Mouse (Mus musculus): ENCODE measurements around the gene Uba2. TPM values are rescaled to one million over a fixed set of nuclear protein-coding genes. Genes with fewer than 3 reads are reported as not detected.

The Uba2 gene
- total and polyA plus RNA-seq, 2 experiments from 2014 or later, result 118 to 123 TPM

DNA sequence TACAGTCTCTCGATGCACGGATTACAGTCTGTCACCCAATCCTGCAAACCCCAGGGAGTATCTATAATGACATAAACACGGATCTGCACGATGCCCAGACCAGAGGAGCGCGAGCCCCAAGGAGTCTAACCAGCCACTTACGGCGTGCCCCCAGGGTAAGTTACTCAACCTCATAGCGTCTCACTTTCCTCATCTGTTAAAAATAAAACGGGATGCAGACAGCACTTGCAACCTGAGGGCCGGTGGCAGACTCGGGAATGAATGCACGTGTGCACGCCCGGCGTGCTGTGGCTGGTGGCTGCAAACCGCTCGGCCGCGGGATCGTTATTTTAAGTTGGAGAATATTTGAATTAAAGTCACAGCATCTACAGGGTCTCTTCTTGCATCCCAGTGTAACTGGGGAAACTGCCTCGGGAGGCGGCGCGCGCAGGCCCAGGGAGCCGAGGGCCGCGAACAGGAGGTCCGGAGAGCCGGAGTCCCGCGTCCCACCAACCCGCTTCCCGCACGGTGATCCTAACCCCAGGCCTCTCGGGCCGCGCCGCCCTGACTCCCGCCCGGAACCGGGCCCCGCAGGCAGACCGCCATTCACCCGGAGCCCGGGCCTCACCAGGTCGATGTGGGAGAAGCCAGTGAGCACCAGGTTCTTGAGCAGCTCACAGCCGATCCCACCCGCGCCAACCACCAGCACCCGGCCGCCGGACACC is 1.5 kb downstream of the Uba2 start:
- Histone ChIP-seq H3K4me1 (ENCODE audit: insufficient read depth, low read length) (no peaks in the 10 kb centered on the region), H3K27ac (peak overlapping the region; percentile 84), H3K9me3 (ENCODE audit: low read length) (no peaks in the 10 kb centered on the region), H3K4me3 (ENCODE audit: low read length) (peak overlapping the region; percentile 98), H3K9ac (replicated peaks; ENCODE audit: low read length) (peak overlapping the region; percentile 81), H3K27me3 (ENCODE audit: insufficient read depth, low read length) (no peaks in the 10 kb centered on the region), H3K36me3 (ENCODE audit: insufficient read depth, low read length) (peaks cover 16% of the 10 kb centered on the region), H3K4me2 (ENCODE audit: low read depth, low read length) (peak overlapping the region; percentile 76)
- DNase-seq (ENCODE audit: low spot score), result peak; percentile 25
- under 1% methylated on average over 54 of the region's 54 CpGs for WGBS
- no peak for TF ChIP-seq CTCF (IDR thresholded peaks at IDR 0.05; ENCODE audit: low read depth)
- ATAC-seq, result peak; percentile 7

- Histone ChIP-seq H3K27me3 (ENCODE audit: insufficient read depth, low read length) (no peaks in the 10 kb centered on the region), H3K36me3 (ENCODE audit: insufficient read depth, low read length) (peaks cover 26% of the 10 kb centered on the region), H3K27ac (no peak overlapping the region), H3K4me2 (ENCODE audit: low read depth, low read length) (peak overlapping the region; percentile 14; the same call in 1 of the 2 replicates), H3K9me3 (ENCODE audit: low read length) (no peaks in the 10 kb centered on the region), H3K4me1 (ENCODE audit: insufficient read depth, low read length) (no peaks in the 10 kb centered on the region), H3K9ac (replicated peaks; ENCODE audit: low read length) (no peak overlapping the region), H3K4me3 (ENCODE audit: low read length) (no peak overlapping the region)
- WGBS, result 51% methylated on average over 4 of the region's 4 CpGs
- peak; percentile 47 for TF ChIP-seq CTCF (IDR thresholded peaks at IDR 0.05; ENCODE audit: low read depth)
- ATAC-seq, result no peak
- DNase-seq (ENCODE audit: low spot score), result peak; percentile 28
Measured at GRCm38 (mm10) chr7:34166850-34167249, 2.5 kb downstream of the Uba2 start.

- H3K27me3 ChIP-seq (ENCODE audit: insufficient read depth, low read length), result no peaks in the 10 kb centered on the region
- H3K36me3 ChIP-seq (ENCODE audit: insufficient read depth, low read length), result peaks cover 35% of the 10 kb centered on the region
- TF ChIP-seq CTCF (IDR thresholded peaks at IDR 0.05; ENCODE audit: low read depth), result no peak
- ATAC-seq (no peak), DNase-seq (ENCODE audit: low spot score) (no peak)
- H3K4me1 ChIP-seq (ENCODE audit: insufficient read depth, low read length), result no peaks in the 10 kb centered on the region
- H3K4me2 ChIP-seq (ENCODE audit: low read depth, low read length), result no peak overlapping the region
- H3K27ac ChIP-seq, result no peak overlapping the region
- H3K9ac ChIP-seq (replicated peaks; ENCODE audit: low read length), result no peak overlapping the region
- 80% methylated on average over 3 of the region's 3 CpGs for WGBS
- H3K9me3 ChIP-seq (ENCODE audit: low read length), result no peaks in the 10 kb centered on the region
- no peak overlapping the region for H3K4me3 ChIP-seq (ENCODE audit: low read length)
Measured at GRCm38 (mm10) chr7:34165999-34166398, 3.4 kb downstream of the Uba2 start.

- no peaks in the 10 kb centered on the region for H3K9me3 ChIP-seq (ENCODE audit: low read length)
- WGBS, result 89% methylated on average over 7 of the region's 7 CpGs
- DNase-seq (ENCODE audit: low spot score) (no peak), ATAC-seq (no peak)
- H3K4me1 ChIP-seq (ENCODE audit: insufficient read depth, low read length), result no peaks in the 10 kb centered on the region
- no peak for TF ChIP-seq CTCF (IDR thresholded peaks at IDR 0.05; ENCODE audit: low read depth)
- H3K4me3 ChIP-seq (ENCODE audit: low read length), result no peak overlapping the region
- no peaks in the 10 kb centered on the region for H3K27me3 ChIP-seq (ENCODE audit: insufficient read depth, low read length)
- peaks cover 46% of the 10 kb centered on the region for H3K36me3 ChIP-seq (ENCODE audit: insufficient read depth, low read length)
- H3K27ac ChIP-seq, result no peak overlapping the region
- H3K9ac ChIP-seq (replicated peaks; ENCODE audit: low read length), result no peak overlapping the region
- H3K4me2 ChIP-seq (ENCODE audit: low read depth, low read length), result no peak overlapping the region
Measured at GRCm38 (mm10) chr7:34164671-34165070, 4.7 kb downstream of the Uba2 start.

DNA sequence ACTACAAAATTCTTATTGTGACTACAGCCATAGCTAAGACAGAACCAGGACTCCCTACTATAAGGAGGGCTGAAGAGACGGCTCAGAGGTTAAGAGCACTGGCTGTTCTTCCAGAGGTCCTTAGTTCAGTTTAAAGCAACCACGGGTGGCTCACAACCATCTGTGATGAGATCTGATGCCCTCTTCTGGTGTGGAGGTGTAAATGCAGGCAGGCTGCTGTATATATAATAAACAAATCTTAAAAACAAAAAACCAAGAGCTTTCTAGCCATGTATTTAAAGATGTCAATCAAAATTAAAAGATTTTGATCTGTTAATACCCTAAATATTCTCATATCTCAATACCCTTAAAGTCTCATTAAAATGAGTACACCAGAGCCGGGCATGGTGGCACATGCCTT is 10.2 kb downstream of the Uba2 start:
- Histone ChIP-seq H3K9ac (replicated peaks; ENCODE audit: low read length) (no peak overlapping the region), H3K27me3 (ENCODE audit: insufficient read depth, low read length) (no peaks in the 10 kb centered on the region), H3K36me3 (ENCODE audit: insufficient read depth, low read length) (peaks cover 70% of the 10 kb centered on the region), H3K4me1 (ENCODE audit: insufficient read depth, low read length) (no peaks in the 10 kb centered on the region), H3K9me3 (ENCODE audit: low read length) (no peaks in the 10 kb centered on the region), H3K27ac (no peak overlapping the region), H3K4me2 (ENCODE audit: low read depth, low read length) (no peak overlapping the region), H3K4me3 (ENCODE audit: low read length) (no peak overlapping the region)
- no peak for TF ChIP-seq CTCF (IDR thresholded peaks at IDR 0.05; ENCODE audit: low read depth)
- ATAC-seq (no peak), DNase-seq (ENCODE audit: low spot score) (no peak)
- 97% methylated on average over 3 of the region's 3 CpGs for WGBS

GRCm38 (mm10) chr7:34157994-34158393 is 11.4 kb downstream of the Uba2 start:
- no peaks in the 10 kb centered on the region for H3K4me1 ChIP-seq (ENCODE audit: insufficient read depth, low read length)
- TF ChIP-seq CTCF (IDR thresholded peaks at IDR 0.05; ENCODE audit: low read depth), result no peak
- H3K4me3 ChIP-seq (ENCODE audit: low read length), result no peak overlapping the region
- over 99% methylated on average over 3 of the region's 3 CpGs for WGBS
- H3K27me3 ChIP-seq (ENCODE audit: insufficient read depth, low read length), result no peaks in the 10 kb centered on the region
- DNase-seq (ENCODE audit: low spot score), result no peak
- H3K4me2 ChIP-seq (ENCODE audit: low read depth, low read length), result no peak overlapping the region
- H3K27ac ChIP-seq, result no peak overlapping the region
- ATAC-seq, result no peak
- H3K36me3 ChIP-seq (ENCODE audit: insufficient read depth, low read length), result peaks cover 71% of the 10 kb centered on the region
- H3K9ac ChIP-seq (replicated peaks; ENCODE audit: low read length), result no peak overlapping the region
- H3K9me3 ChIP-seq (ENCODE audit: low read length), result no peaks in the 10 kb centered on the region

DNA sequence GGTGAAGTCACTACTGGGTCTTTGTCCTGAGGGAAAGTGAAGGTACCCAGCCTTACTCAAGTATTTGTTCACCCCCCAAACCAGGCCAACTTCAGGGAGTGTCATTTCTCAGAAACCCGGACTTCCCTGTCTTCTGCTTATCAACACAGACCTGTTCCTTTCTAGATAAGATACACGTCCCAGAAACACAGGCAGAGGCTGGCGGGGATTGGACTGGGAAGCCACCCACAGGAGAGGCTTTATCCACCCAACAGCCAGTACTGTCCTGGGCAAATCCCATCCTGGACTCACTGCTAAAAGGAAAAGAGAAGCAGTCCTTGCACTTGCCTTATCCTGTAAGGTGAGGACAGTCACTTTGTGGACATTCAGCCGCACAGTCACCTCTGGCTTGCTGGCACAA is 22.2 kb downstream of the Uba2 start:
- Histone ChIP-seq H3K27ac (no peak overlapping the region), H3K9me3 (ENCODE audit: low read length) (0 out of 2 replicates have a peak, but pooled peaks cover 3% of the 10 kb centered on the region), H3K4me3 (ENCODE audit: low read length) (no peak overlapping the region), H3K4me1 (ENCODE audit: insufficient read depth, low read length) (no peaks in the 10 kb centered on the region), H3K27me3 (ENCODE audit: insufficient read depth, low read length) (no peaks in the 10 kb centered on the region), H3K4me2 (ENCODE audit: low read depth, low read length) (no peak overlapping the region), H3K36me3 (ENCODE audit: insufficient read depth, low read length) (peaks cover 80% of the 10 kb centered on the region), H3K9ac (replicated peaks; ENCODE audit: low read length) (no peak overlapping the region)
- DNase-seq (ENCODE audit: low spot score), result no peak
- WGBS, result 93% methylated on average over 4 of the region's 4 CpGs
- no peak for TF ChIP-seq CTCF (IDR thresholded peaks at IDR 0.05; ENCODE audit: low read depth)
- ATAC-seq, result no peak

Data from hindbrain, postnatal 0 days (tissue).